Mouse (Mus musculus): ENCODE data around the gene Ing2. TPM values are rescaled to one million over a fixed set of nuclear protein-coding genes. Genes with fewer than 3 reads are reported as not detected.

Ing2 gene
- total and polyA plus RNA-seq, 2 experiments from 2014 or later, result 10.0 to 10.5 TPM

- under 1% methylated on average over 34 of the region's 53 CpGs for WGBS
- Histone ChIP-seq H3K4me3 (ENCODE audit: low read depth, low read length) (peak overlapping the region; percentile 98), H3K27me3 (ENCODE audit: insufficient read depth, low read length) (no peaks in the 10 kb centered on the region), H3K36me3 (ENCODE audit: insufficient read depth, low read length) (no peaks in the 10 kb centered on the region), H3K4me2 (ENCODE audit: low read depth, low read length, poor library complexity, severe bottlenecking) (peak overlapping the region; percentile 59), H3K4me1 (ENCODE audit: insufficient read depth, low read length) (no peaks in the 10 kb centered on the region), H3K9ac (replicated peaks; ENCODE audit: low read length, poor library complexity, severe bottlenecking) (peak overlapping the region; percentile 59), H3K9me3 (ENCODE audit: low read length) (no peaks in the 10 kb centered on the region), H3K27ac (ENCODE audit: low read depth, low read length) (peak overlapping the region; percentile 75)
- ATAC-seq (ENCODE audit: low FRiP score), result peak; percentile 64
- TF ChIP-seq CTCF (IDR thresholded peaks at IDR 0.05), result no peak
- peak; percentile 89 for DNase-seq (ENCODE audit: low spot score)
Measured at GRCm38 (mm10) chr8:47673317-47674139, 1.8 kb downstream of the Ing2 start.

- Histone ChIP-seq H3K4me2 (ENCODE audit: low read depth, low read length, poor library complexity, severe bottlenecking) (no peak overlapping the region), H3K27ac (ENCODE audit: low read depth, low read length) (no peak overlapping the region), H3K36me3 (ENCODE audit: insufficient read depth, low read length) (peaks cover 5% of the 10 kb centered on the region), H3K9me3 (ENCODE audit: low read length) (no peaks in the 10 kb centered on the region), H3K27me3 (ENCODE audit: insufficient read depth, low read length) (no peaks in the 10 kb centered on the region), H3K9ac (replicated peaks; ENCODE audit: low read length, poor library complexity, severe bottlenecking) (no peak overlapping the region), H3K4me3 (ENCODE audit: low read depth, low read length) (no peak overlapping the region), H3K4me1 (ENCODE audit: insufficient read depth, low read length) (no peaks in the 10 kb centered on the region)
- no peak for DNase-seq (ENCODE audit: low spot score)
- no peak for TF ChIP-seq CTCF (IDR thresholded peaks at IDR 0.05)
- ATAC-seq (ENCODE audit: low FRiP score), result no peak
- WGBS, result 86% methylated on average over 8 of the region's 8 CpGs
Measured at GRCm38 (mm10) chr8:47664231-47664785, 11.0 kb downstream of the Ing2 start.

GRCm38 (mm10) chr8:47663201-47663600, 12.2 kb downstream of the Ing2 start:
- Histone ChIP-seq H3K9me3 (ENCODE audit: low read length) (no peaks in the 10 kb centered on the region), H3K4me3 (ENCODE audit: low read depth, low read length) (no peak overlapping the region), H3K27ac (ENCODE audit: low read depth, low read length) (no peak overlapping the region), H3K4me2 (ENCODE audit: low read depth, low read length, poor library complexity, severe bottlenecking) (no peak overlapping the region), H3K27me3 (ENCODE audit: insufficient read depth, low read length) (no peaks in the 10 kb centered on the region), H3K9ac (replicated peaks; ENCODE audit: low read length, poor library complexity, severe bottlenecking) (no peak overlapping the region), H3K4me1 (ENCODE audit: insufficient read depth, low read length) (no peaks in the 10 kb centered on the region), H3K36me3 (ENCODE audit: insufficient read depth, low read length) (peaks cover 5% of the 10 kb centered on the region)
- 96% methylated on average over 5 of the region's 5 CpGs for WGBS
- TF ChIP-seq CTCF (IDR thresholded peaks at IDR 0.05), result no peak
- DNase-seq (ENCODE audit: low spot score), result no peak
- ATAC-seq (ENCODE audit: low FRiP score), result no peak

GRCm38 (mm10) chr8:47662716-47663115, 12.6 kb downstream of the Ing2 start:
- Histone ChIP-seq H3K9ac (replicated peaks; ENCODE audit: low read length, poor library complexity, severe bottlenecking) (no peak overlapping the region), H3K36me3 (ENCODE audit: insufficient read depth, low read length) (no peaks in the 10 kb centered on the region; the same call in none of the 2 replicates), H3K9me3 (ENCODE audit: low read length) (no peaks in the 10 kb centered on the region), H3K27ac (ENCODE audit: low read depth, low read length) (no peak overlapping the region), H3K4me2 (ENCODE audit: low read depth, low read length, poor library complexity, severe bottlenecking) (no peak overlapping the region), H3K4me1 (ENCODE audit: insufficient read depth, low read length) (no peaks in the 10 kb centered on the region), H3K27me3 (ENCODE audit: insufficient read depth, low read length) (no peaks in the 10 kb centered on the region), H3K4me3 (ENCODE audit: low read depth, low read length) (no peak overlapping the region)
- DNase-seq (ENCODE audit: low spot score) (no peak), ATAC-seq (ENCODE audit: low FRiP score) (no peak)
- WGBS, result 96% methylated on average over 5 of the region's 5 CpGs
- TF ChIP-seq CTCF (IDR thresholded peaks at IDR 0.05), result no peak

GRCm38 (mm10) chr8:47660394-47660793, 15.0 kb downstream of the Ing2 start:
- Histone ChIP-seq H3K4me2 (ENCODE audit: low read depth, low read length, poor library complexity, severe bottlenecking) (no peak overlapping the region), H3K9ac (replicated peaks; ENCODE audit: low read length, poor library complexity, severe bottlenecking) (no peak overlapping the region), H3K4me1 (ENCODE audit: insufficient read depth, low read length) (no peaks in the 10 kb centered on the region), H3K27ac (ENCODE audit: low read depth, low read length) (no peak overlapping the region), H3K4me3 (ENCODE audit: low read depth, low read length) (no peak overlapping the region), H3K27me3 (ENCODE audit: insufficient read depth, low read length) (no peaks in the 10 kb centered on the region), H3K9me3 (ENCODE audit: low read length) (no peaks in the 10 kb centered on the region), H3K36me3 (ENCODE audit: insufficient read depth, low read length) (no peaks in the 10 kb centered on the region)
- WGBS, result 88% methylated on average over 7 of the region's 7 CpGs
- no peak for DNase-seq (ENCODE audit: low spot score)
- no peak for TF ChIP-seq CTCF (IDR thresholded peaks at IDR 0.05)
- ATAC-seq (ENCODE audit: low FRiP score), result no peak

- Histone ChIP-seq H3K9me3 (ENCODE audit: low read length) (no peaks in the 10 kb centered on the region), H3K36me3 (ENCODE audit: insufficient read depth, low read length) (no peaks in the 10 kb centered on the region), H3K4me1 (ENCODE audit: insufficient read depth, low read length) (no peaks in the 10 kb centered on the region), H3K27ac (ENCODE audit: low read depth, low read length) (no peak overlapping the region), H3K9ac (replicated peaks; ENCODE audit: low read length, poor library complexity, severe bottlenecking) (no peak overlapping the region), H3K4me3 (ENCODE audit: low read depth, low read length) (no peak overlapping the region), H3K27me3 (ENCODE audit: insufficient read depth, low read length) (no peaks in the 10 kb centered on the region), H3K4me2 (ENCODE audit: low read depth, low read length, poor library complexity, severe bottlenecking) (no peak overlapping the region)
- DNase-seq (ENCODE audit: low spot score) (no peak), ATAC-seq (ENCODE audit: low FRiP score) (no peak)
- WGBS, result 93% methylated on average over 4 of the region's 5 CpGs
- no peak for TF ChIP-seq CTCF (IDR thresholded peaks at IDR 0.05)
Measured at GRCm38 (mm10) chr8:47659463-47659862, 15.9 kb downstream of the Ing2 start.

Data from midbrain, postnatal 0 days (tissue).